Mouse (Mus musculus) limb, embryonic 12.5 days (tissue): ENCODE measurements at regions not wholly inside any gene's neighbourhood (a gene's known extent, or its start where the extent isn't known, plus 50 kb on each side); places are given as distances from the start of the nearest gene placed in this dataset.

Experiments
- ATAC-seq: fragments of 200-750 bp; cut with Nextera tagmentation; 2 replicates; pipeline ENCODE4 v1.8.0; 2017; ENCODE audit warnings: low read depth, moderate TSS enrichment; ENCODE audit not compliant: insufficient number of reproducible peaks, insufficient read depth, low FRiP score, low TSS enrichment
- H3K27ac ChIP-seq: fragments of 300-500 bp; sonication (generic); 2 replicates; pipeline ENCODE4 v1.5.1; 2016; ENCODE audit warnings: mild to moderate bottlenecking, moderate library complexity
- H3K27me3 ChIP-seq: fragments of 300-500 bp; sonication (generic); 2 replicates; pipeline ENCODE4 v1.6.1; 2016; ENCODE audit warnings: mild to moderate bottlenecking, moderate library complexity
- H3K36me3 ChIP-seq: fragments of 300-500 bp; sonication (generic); 2 replicates; pipeline ENCODE4 v1.6.1; 2016; ENCODE audit warnings: mild to moderate bottlenecking, moderate library complexity
- H3K4me1 ChIP-seq: fragments of 300-500 bp; sonication (generic); replicated peaks from 2 replicates; pipeline ENCODE4 v1.6.1; 2016
- H3K4me2 ChIP-seq: fragments of 300-500 bp; sonication (generic); 2 replicates; pipeline ENCODE4 v1.6.1; 2016; ENCODE audit warnings: mild to moderate bottlenecking, moderate library complexity
- H3K4me3 ChIP-seq: fragments of 300-500 bp; sonication (generic); replicated peaks from 2 replicates; pipeline ENCODE4 v1.5.1; 2016; ENCODE audit warnings: mild to moderate bottlenecking
- H3K9ac ChIP-seq: fragments of 300-500 bp; sonication (generic); replicated peaks from 2 replicates; pipeline ENCODE4 v1.6.1; 2016; ENCODE audit warnings: mild to moderate bottlenecking, moderate library complexity
- H3K9me3 ChIP-seq: fragments of 300-500 bp; sonication (generic); 2 replicates; pipeline ENCODE4 v1.6.1; 2016; ENCODE audit warnings: mild to moderate bottlenecking, moderate library complexity
- WGBS: fragments of 180-500 bp; shearing (Covaris S2); methylation state at CpG from one replicate; pipeline ENCODE4 v1.1.7; 2016; 5-methylcytosine and 5-hydroxymethylcytosine counted together

DNA sequence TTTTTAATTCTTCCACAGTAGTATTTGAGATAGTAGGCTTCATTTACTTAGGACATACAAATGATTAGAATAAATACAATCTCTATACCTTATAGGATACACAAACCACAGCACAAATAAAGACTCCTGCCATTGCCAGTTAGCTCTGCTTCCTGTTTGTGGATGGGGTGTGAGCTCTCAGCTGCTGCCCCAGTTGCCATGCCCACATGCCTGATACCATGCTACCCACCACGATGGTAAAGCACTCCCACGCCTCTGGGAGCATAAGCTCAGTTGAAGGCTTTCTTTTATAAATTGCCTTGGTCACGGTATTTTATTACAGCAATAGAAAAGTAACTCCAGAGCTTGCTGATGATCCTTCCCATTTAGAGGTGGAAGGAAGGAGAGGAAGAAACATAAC is 765.8 kb upstream of the Tmem132c start:
- Histone ChIP-seq H3K36me3 (no peaks in the 10 kb centered on the region), H3K4me3 (no peak overlapping the region)
- 59% methylated on average over 3 of the region's 3 CpGs for WGBS

DNA sequence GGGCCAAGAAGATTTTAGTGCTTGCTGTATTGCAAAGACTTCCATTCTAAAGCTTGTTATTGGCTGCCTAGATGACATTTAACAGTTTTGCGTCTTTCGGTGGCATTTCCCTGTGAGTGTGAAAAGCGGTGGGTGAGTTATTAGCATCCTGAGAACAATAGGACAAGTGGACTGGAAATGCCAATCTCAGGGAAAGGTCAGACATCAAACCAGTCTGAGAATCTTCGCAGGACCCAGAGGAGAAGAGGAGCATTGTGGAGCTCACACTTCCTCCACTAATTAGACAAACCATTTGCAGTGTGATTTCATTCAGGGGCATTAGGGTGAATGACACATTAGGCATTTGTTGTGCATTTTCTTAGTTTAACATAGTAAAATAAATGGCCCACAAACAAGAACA is 719.5 kb upstream of the Tmem132c start:
- no peak overlapping the region for H3K27ac ChIP-seq
- no peak overlapping the region for H3K9ac ChIP-seq
- H3K27me3 ChIP-seq = no peaks in the 10 kb centered on the region
- 79% methylated on average over 4 of the region's 4 CpGs for WGBS
- ATAC-seq = no peak
- no peaks in the 10 kb centered on the region for H3K9me3 ChIP-seq
- no peak overlapping the region for H3K4me3 ChIP-seq
- H3K4me2 ChIP-seq = no peak overlapping the region
- H3K4me1 ChIP-seq = no peaks in the 10 kb centered on the region
- H3K36me3 ChIP-seq = no peaks in the 10 kb centered on the region

More for the DNA sequence above, 765.8 kb upstream of the Tmem132c start:
- H3K9me3 ChIP-seq = no peaks in the 10 kb centered on the region
- no peak overlapping the region for H3K9ac ChIP-seq
- no peaks in the 10 kb centered on the region for H3K4me1 ChIP-seq
- H3K4me2 ChIP-seq = no peak overlapping the region
- no peak for ATAC-seq
- no peak overlapping the region for H3K27ac ChIP-seq
- H3K27me3 ChIP-seq = no peaks in the 10 kb centered on the region

DNA sequence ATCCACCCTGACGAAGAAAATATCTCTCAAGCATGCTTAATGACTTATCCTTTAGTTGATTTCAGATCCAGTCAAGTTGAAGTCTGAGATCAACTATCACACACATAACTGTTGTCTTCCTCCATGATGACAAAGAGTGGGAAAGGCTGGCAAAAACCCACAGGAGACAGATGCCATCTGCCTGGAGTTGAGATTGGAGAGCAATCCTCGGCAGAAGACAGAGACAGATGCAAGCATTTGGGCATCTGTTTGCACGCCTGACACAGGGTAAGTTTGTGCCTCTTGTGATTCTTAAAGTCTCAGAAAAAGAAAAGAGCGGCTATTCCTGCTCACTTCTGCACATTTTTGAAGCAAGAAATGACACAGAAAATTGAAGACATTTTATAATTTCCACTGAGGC is 715.7 kb upstream of the Tmem132c start:
- Histone ChIP-seq H3K27ac (no peak overlapping the region), H3K9me3 (no peaks in the 10 kb centered on the region), H3K27me3 (no peaks in the 10 kb centered on the region), H3K9ac (no peak overlapping the region), H3K36me3 (no peaks in the 10 kb centered on the region), H3K4me1 (no peaks in the 10 kb centered on the region), H3K4me3 (no peak overlapping the region), H3K4me2 (no peak overlapping the region)
- ATAC-seq = no peak
- WGBS = 83% methylated on average over 4 of the region's 4 CpGs

DNA sequence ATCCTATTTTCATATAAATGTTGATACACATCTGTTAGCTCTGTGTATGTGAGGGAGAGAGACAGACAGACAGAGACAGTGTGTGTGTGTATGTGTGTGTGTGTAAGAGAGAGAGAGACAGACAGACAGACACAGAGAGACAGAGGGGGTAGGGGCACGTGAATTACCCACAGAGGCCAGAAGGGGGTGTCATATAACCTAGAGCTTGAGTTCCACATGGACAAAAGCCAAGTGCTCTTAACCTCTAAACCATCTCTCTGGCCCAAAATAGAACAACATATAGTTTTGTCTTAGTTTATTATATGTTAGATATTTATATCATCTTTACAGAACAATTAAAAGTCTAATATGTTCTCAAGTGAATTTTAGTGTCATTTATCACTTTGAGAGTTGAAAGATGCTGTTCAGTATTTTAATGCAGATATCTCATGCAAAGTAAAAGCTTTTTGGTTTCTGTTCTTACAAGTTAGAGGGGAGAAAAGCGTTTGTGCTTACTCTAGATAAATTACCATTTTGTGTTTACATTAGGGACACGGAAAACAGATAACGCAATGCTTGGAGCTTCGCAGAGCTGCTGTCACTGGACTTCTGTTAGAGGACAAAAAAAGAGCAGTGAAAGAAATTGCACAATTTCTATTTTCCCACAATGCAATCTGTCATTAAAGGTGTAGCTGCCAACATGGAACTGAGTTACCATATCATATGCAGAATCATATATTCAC is 710.6 kb upstream of the Tmem132c start:
- no peaks in the 10 kb centered on the region for H3K27me3 ChIP-seq
- ATAC-seq = no peak

DNA sequence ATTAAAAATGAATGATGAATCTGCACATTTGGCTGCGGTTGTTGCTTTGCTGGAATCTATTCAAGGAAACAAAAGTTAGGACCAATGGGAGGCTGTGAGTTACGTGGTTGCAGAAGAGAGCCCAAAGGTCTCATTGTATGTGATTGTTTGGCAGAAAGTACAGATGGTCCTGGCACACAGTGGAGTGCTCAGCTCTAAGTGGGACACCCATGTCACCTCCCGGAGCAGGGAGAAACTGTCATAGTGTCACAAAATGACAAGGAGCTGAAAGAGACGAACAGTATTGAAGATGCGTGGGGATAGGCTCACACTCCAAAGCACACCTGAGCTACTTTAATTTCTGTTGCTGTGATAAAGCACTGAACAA is 710.1 kb upstream of the Tmem132c start:
- Histone ChIP-seq H3K4me3 (no peak overlapping the region), H3K36me3 (no peaks in the 10 kb centered on the region)
- ATAC-seq = no peak

More for the DNA sequence above, 710.6 kb upstream of the Tmem132c start:
- H3K9ac ChIP-seq = no peak overlapping the region
- no peaks in the 10 kb centered on the region for H3K9me3 ChIP-seq
- H3K36me3 ChIP-seq = no peaks in the 10 kb centered on the region
- H3K27ac ChIP-seq = no peak overlapping the region
- no peak overlapping the region for H3K4me2 ChIP-seq
- 70% methylated on average over 5 of the region's 5 CpGs for WGBS
- H3K4me1 ChIP-seq = no peaks in the 10 kb centered on the region
- no peak overlapping the region for H3K4me3 ChIP-seq

DNA sequence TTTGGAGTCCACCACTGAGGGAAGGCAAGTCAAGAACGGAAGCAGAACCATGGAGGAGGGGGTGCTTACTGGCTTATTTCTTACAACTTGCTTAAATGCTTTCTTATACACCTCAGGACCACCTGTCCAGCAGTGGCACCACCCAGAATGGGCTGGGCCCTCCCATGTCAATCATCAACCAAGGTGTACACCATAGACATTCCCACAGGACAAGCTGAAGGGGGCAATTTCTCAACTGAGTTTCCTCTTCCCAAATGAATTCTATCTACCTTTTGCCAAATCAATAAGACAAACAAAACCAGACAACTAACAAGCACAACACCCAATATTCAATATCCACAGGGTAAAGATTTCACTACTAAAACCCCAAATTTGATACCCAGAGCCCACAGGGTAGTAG is 709.6 kb upstream of the Tmem132c start:
- WGBS = 93% methylated on average over 1 of the region's 1 CpGs
- Histone ChIP-seq H3K4me2 (no peak overlapping the region), H3K36me3 (no peaks in the 10 kb centered on the region), H3K27ac (no peak overlapping the region), H3K9me3 (no peaks in the 10 kb centered on the region), H3K27me3 (no peaks in the 10 kb centered on the region), H3K9ac (no peak overlapping the region), H3K4me3 (no peak overlapping the region), H3K4me1 (no peaks in the 10 kb centered on the region)
- no peak for ATAC-seq

More for the DNA sequence above, 710.1 kb upstream of the Tmem132c start:
- 86% methylated on average over 5 of the region's 5 CpGs for WGBS
- H3K27me3 ChIP-seq = no peaks in the 10 kb centered on the region
- H3K9me3 ChIP-seq = no peaks in the 10 kb centered on the region
- no peak overlapping the region for H3K4me2 ChIP-seq
- no peak overlapping the region for H3K9ac ChIP-seq
- no peak overlapping the region for H3K27ac ChIP-seq
- H3K4me1 ChIP-seq = no peaks in the 10 kb centered on the region

DNA sequence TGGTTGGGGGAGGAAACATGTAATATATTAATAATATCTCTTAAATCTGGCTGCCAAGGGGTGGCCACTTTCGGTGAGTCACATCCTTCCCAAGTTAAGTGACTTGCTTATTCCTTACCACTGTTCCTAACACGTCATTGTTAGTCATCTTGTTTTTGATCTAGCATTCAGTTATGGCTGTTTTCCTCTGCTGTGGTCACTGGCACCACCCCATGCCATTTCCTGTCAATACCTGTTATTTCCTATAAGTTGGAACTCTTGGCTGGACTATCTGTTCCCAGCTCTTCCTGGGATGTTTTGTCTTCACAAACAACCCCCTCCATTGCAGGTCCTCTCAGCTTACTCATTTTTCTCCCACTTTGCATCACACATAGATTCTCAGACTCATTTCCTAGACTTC is 703.5 kb upstream of the Tmem132c start:
- WGBS = 75% methylated on average over 2 of the region's 2 CpGs
- Histone ChIP-seq H3K9me3 (no peaks in the 10 kb centered on the region), H3K9ac (no peak overlapping the region), H3K27me3 (no peaks in the 10 kb centered on the region), H3K27ac (no peak overlapping the region), H3K4me2 (no peak overlapping the region), H3K4me1 (no peaks in the 10 kb centered on the region), H3K36me3 (no peaks in the 10 kb centered on the region), H3K4me3 (no peak overlapping the region)
- ATAC-seq = no peak

DNA sequence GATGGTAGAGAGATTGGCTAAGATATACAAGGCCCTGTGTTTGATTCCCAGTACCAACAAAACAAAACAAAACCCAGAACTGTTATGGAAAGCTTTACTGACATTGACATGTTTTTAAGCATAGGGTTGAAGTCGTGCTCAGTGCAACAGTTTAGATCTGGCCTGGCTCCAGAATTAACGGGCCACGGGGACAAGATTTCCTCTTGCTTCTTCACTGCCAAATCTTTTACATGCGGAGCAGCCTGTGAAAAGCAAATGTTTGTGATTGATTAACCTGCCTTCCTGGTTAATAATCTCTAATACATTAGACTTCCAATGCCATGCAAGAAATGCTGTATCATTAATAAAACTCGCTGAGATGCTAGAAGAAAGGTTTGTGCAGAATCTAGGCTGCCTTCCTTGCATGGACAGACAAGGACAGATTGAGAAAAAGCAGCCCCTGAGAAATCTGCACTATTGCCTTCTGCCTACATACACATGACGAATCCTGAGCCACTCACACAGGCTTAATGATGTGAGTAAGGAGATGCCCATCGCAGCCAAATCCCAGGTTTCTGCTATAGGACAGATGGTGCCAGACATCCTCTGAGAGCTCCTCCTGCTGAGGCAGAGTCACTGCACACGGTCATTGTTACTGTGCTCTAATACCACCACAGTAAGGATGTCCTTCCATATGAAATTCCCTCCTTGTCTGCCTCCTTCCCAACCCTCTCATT is 697.2 kb upstream of the Tmem132c start:
- Histone ChIP-seq H3K27me3 (no peaks in the 10 kb centered on the region), H3K27ac (no peak overlapping the region), H3K4me3 (no peak overlapping the region), H3K9me3 (no peaks in the 10 kb centered on the region), H3K36me3 (no peaks in the 10 kb centered on the region), H3K4me2 (no peak overlapping the region), H3K9ac (no peak overlapping the region), H3K4me1 (no peaks in the 10 kb centered on the region)
- 76% methylated on average over 8 of the region's 8 CpGs for WGBS
- ATAC-seq = no peak

DNA sequence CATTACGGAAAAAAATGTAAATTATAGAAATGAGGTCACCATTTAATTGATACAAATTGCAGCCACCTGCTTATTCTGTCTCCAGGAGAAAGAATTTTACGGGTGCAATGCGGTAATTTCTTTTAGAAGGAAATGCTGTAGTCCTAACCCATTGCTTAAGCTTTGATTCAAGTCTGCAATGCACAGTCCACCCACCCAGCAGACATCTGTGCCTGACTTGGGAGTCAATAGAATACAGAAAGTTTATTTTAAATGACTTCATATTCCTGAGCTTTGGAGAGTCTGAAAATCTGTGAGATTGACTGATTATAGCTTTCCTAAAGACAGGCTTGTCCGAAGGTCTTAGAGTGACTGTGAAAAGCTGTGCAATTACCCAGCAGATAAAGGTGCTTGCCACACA is 693.8 kb upstream of the Tmem132c start:
- Histone ChIP-seq H3K4me3 (no peak overlapping the region), H3K9ac (no peak overlapping the region), H3K27ac (no peak overlapping the region), H3K4me2 (no peak overlapping the region), H3K36me3 (no peaks in the 10 kb centered on the region), H3K9me3 (no peaks in the 10 kb centered on the region), H3K27me3 (no peaks in the 10 kb centered on the region), H3K4me1 (no peaks in the 10 kb centered on the region)
- 77% methylated on average over 4 of the region's 4 CpGs for WGBS
- ATAC-seq = no peak

DNA sequence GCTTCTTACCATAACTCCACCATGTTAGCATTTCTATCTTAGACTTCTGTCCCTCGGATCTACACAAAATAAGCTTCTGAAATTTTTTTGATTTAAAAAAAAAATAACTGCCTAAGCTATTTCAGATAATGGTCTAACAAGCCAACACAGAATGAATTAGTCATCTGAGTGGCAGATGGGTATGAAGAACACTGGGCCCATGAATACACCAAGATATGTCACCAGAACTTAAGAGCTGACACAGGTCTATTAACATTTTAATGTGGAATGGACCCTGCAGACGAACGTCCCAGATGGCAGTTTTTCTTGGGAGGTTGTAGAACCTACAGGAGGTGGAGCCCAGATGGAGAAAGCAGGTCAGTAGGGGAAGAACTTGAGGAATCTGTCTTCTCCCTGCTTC is 689.9 kb upstream of the Tmem132c start:
- 82% methylated on average over 3 of the region's 3 CpGs for WGBS
- no peak overlapping the region for H3K9ac ChIP-seq

DNA sequence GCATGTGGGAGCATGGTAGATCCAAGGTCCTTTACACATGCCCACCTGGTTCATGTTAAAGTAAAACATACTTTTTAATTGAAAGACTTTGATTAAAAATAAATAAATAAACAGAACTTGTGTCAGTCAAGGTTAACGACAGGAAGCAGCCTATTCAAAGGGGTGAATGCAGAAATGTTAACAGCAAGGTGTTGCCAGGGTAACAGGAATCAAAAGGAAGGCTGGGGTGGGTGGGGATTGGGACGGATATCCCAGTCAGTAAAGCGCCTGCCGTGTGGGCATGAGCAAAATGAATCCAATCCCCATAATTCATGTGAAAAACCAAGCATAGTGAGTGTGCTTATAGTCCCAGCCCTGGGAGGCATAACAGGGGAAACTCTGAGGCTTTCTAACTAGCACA is 682.6 kb upstream of the Tmem132c start:
- no peak overlapping the region for H3K4me2 ChIP-seq
- no peaks in the 10 kb centered on the region for H3K36me3 ChIP-seq
- no peaks in the 10 kb centered on the region for H3K4me1 ChIP-seq
- no peaks in the 10 kb centered on the region for H3K9me3 ChIP-seq
- H3K27ac ChIP-seq = no peak overlapping the region
- no peak for ATAC-seq
- H3K27me3 ChIP-seq = no peaks in the 10 kb centered on the region
- no peak overlapping the region for H3K4me3 ChIP-seq
- 45% methylated on average over 4 of the region's 4 CpGs for WGBS
- no peak overlapping the region for H3K9ac ChIP-seq

More for the DNA sequence above, 689.9 kb upstream of the Tmem132c start:
- no peak overlapping the region for H3K4me3 ChIP-seq
- no peaks in the 10 kb centered on the region for H3K9me3 ChIP-seq
- no peak for ATAC-seq
- H3K27me3 ChIP-seq = no peaks in the 10 kb centered on the region
- H3K36me3 ChIP-seq = no peaks in the 10 kb centered on the region
- H3K4me1 ChIP-seq = no peaks in the 10 kb centered on the region
- H3K27ac ChIP-seq = no peak overlapping the region
- no peak overlapping the region for H3K4me2 ChIP-seq

DNA sequence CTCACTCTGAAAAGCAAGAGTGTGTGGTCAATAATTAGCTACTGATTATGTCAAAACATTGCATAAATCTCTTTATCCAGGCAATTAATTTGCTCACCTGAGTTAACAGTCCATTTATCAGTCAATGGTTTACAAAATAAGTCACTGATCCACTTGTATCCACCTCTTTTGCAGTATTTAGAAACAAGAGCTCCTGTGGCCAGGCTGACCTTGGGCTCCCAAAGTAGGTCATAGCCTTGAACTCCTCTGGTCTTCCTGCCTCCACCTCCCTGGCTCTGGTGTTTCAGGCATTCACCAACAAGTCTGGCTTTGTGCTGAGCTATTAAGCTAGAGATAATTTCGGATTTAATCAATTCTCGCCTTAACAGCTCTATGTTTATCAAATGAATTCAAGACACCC is 675.8 kb upstream of the Tmem132c start:
- no peak overlapping the region for H3K27ac ChIP-seq
- H3K9me3 ChIP-seq = no peaks in the 10 kb centered on the region
- H3K36me3 ChIP-seq = no peaks in the 10 kb centered on the region
- no peak overlapping the region for H3K4me2 ChIP-seq
- 74% methylated on average over 2 of the region's 2 CpGs for WGBS
- H3K4me1 ChIP-seq = no peaks in the 10 kb centered on the region
- H3K27me3 ChIP-seq = no peaks in the 10 kb centered on the region
- no peak overlapping the region for H3K4me3 ChIP-seq
- no peak for ATAC-seq
- no peak overlapping the region for H3K9ac ChIP-seq
